Mouse (Mus musculus) small intestine, adult 2 months (tissue): ENCODE results near the gene Ugt1a6b.

ENCODE experiments used
- CTCF ChIP-seq: fragments of 200-500 bp; IDR thresholded peaks from 2 replicates; pipeline ENCODE4 v1.5.1; 2012; ENCODE audit warnings: low read depth, mild to moderate bottlenecking, control low read depth, inconsistent platforms, low read length, moderate library complexity, mixed read lengths; ENCODE audit not compliant: insufficient replicate concordance, insufficient read length; ENCODE audit errors: extremely low read depth
- POLR2A ChIP-seq: fragments of 200-500 bp; IDR thresholded peaks from 2 replicates; pipeline ENCODE4 v1.6.1; 2012; ENCODE audit warnings: low read depth, mild to moderate bottlenecking, control low read depth, inconsistent platforms, low read length, moderate library complexity

GRCm38 (mm10) chr1:88262961-88263360, 159.9 kb downstream of the Ugt1a6b start:
- TF ChIP-seq POLR2A (no peak), CTCF (no peak)
